Mouse (Mus musculus) adrenal gland, adult 8-10 months (tissue): Measurements from ENCODE around the gene Olfr311. TPM values are rescaled to one million over a fixed set of nuclear protein-coding genes. Genes with fewer than 3 reads are reported as not detected.

ENCODE experiments used
- DNase-seq: peaks from one replicate; pipeline ENCODE4 v3.0.0; 2022
- total RNA-seq, 4 experiments: library from RNA; stranded (reverse); gene quantifications; 2 replicates each; pipeline ENCODE4 v1.2.4; 2022

Olfr311 gene
- total RNA-seq, 4 experiments from 2014 or later = not detected

DNA sequence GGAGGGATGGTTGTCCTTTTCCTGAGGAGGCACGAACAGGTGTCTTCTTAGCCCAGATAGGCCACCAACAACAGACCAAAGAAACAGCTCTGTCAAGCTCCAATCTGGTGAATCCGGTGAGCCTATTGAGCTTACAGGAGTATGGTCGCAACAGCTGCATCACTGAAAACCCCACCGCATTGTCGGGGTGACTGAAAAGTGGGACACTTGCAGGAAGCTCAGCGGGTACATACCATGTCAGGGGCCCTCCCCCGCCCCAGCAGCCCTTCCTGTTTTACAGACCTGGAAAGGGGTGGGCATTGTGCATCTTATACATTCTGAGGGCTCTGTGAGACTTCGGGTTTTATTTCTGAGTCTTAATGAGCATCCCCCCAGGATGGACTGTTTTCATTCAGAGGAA is 44.7 kb downstream of the Olfr311 start:
- no peak for DNase-seq

DNA sequence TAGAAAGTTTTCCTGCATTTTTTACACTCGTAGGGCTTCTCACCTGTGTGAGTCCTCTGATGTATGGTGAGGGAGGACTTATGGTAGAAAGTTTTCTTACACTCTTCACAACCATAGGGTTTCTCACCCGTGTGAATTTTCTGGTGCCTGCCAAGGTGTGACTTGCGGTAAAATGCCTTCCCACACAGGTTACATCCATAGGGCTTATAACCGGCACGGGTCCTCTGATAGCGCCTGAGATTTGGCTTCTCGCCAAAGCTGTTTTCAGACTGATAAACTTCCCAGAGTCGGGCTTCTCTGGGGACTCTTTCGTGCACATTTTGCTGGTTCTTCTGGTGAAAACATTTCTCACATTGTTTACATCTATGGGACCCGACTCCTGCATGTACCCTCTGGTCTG is 51.5 kb downstream of the Olfr311 start:
- DNase-seq = no peak

Other genes with a start within 250 kb of the Olfr311 start
- not detected for gene Olfr324, start 244.1 kb upstream of the Olfr311 start, total RNA-seq
- not detected for gene 2210407C18Rik, start 223.2 kb upstream of the Olfr311 start, total RNA-seq
- gene Olfr323, start 208.8 kb upstream of the Olfr311 start, total RNA-seq = not detected
- gene Trim58, start 198.8 kb upstream of the Olfr311 start, total RNA-seq = not detected
- not detected for gene Olfr322, start 180.5 kb upstream of the Olfr311 start, total RNA-seq
- not detected for gene Olfr320, start 158.2 kb upstream of the Olfr311 start, total RNA-seq
- not detected for gene Olfr319, start 140.1 kb upstream of the Olfr311 start, total RNA-seq
- not detected for gene Olfr318, start 115.2 kb upstream of the Olfr311 start, total RNA-seq
- gene Olfr317, start 100.0 kb upstream of the Olfr311 start, total RNA-seq = not detected
- gene Olfr316, start 86.5 kb upstream of the Olfr311 start, total RNA-seq = not detected
- gene Olfr315, start 66.1 kb upstream of the Olfr311 start, total RNA-seq = not detected
- not detected for gene Olfr314, start 56.3 kb upstream of the Olfr311 start, total RNA-seq
- gene Fam183b, start 37.3 kb upstream of the Olfr311 start, total RNA-seq = 1 to 10 TPM; 2.4 to 3.7 (median 2.9) TPM
- gene Olfr313, start 24.3 kb upstream of the Olfr311 start, total RNA-seq = not detected
- gene Olfr312, start 10.0 kb upstream of the Olfr311 start, total RNA-seq = not detected
- 10 to 100 TPM in 2 of 4 experiments, 1 to 10 TPM in 2; 4.4 to 15.0 (median 10.3) TPM for gene Gm12258, start 7.9 kb downstream of the Olfr311 start, total RNA-seq
- 10 to 100 TPM in 1 of 4 experiments, 1 to 10 TPM in 3; 4.7 to 10.8 (median 7.9) TPM for gene 2810021J22Rik, start 28.0 kb downstream of the Olfr311 start, total RNA-seq
- gene Zfp39, start 65.0 kb downstream of the Olfr311 start, total RNA-seq = 1 to 10 TPM; 3.8 to 6.3 (median 5.8) TPM
- not detected for gene Btnl10, start 78.7 kb downstream of the Olfr311 start, total RNA-seq
- 100 to 1,000 TPM; 179 to 200 (median 190) TPM for gene Rnf187, start 99.7 kb downstream of the Olfr311 start, total RNA-seq
- 10 to 100 TPM in 2 of 4 experiments, 1 to 10 TPM in 2; 3.3 to 12.2 (median 7.8) TPM for gene Hist3h2ba, start 109.7 kb downstream of the Olfr311 start, total RNA-seq
- 10 to 100 TPM; 18.8 to 28.5 (median 26.2) TPM for gene Hist3h2a, start 115.4 kb downstream of the Olfr311 start, total RNA-seq
- under 1 TPM; 0.21 to 0.59 (median 0.46) TPM for gene Trim17, start 115.4 kb downstream of the Olfr311 start, total RNA-seq
- gene Trim11, start 138.8 kb downstream of the Olfr311 start, total RNA-seq = 10 to 100 TPM; 23.2 to 38.7 (median 31.3) TPM